Mouse (Mus musculus): ENCODE results near the gene Snai1.

DNA sequence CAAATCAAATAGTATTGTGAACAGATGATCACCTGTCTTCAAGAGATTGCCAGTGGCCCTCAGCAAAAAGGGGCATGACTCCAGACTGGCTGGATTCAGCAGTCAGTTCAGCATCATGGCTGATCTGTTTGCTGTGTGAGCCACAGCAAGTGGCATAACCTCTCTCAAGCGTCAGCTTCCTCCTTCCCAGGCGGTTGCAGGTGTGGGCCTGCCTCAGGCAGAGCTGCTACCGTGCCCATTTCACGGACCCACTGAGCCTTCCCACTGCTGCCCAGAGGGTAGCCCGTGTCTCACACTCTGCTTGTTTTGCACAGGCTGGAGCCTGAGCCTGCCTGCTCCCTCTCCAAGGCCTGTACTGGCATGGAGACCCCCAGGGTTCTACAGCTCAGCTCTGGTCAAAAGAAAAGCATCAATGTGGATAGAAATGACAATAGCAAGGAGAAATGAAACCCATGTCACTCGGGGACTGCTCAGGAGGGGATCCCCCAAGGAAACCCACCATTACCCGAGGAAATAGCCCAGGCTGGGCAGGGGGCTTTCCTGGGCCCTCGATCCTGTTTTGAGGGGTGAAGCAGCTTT is 13.4 kb downstream of the Snai1 start:
- TF ChIP-seq CTCF (conservative IDR thresholded peaks at IDR 0.05; ENCODE audit: low read length) = no peak
- TF ChIP-seq POU5F1 (IDR thresholded peaks at IDR 0.05; ENCODE audit: borderline replicate concordance, low read length) = no peak

All from E14TG2a.4 (cell line).